Mouse (Mus musculus) olfactory bulb, adult 2 months (tissue): ENCODE results near the gene Uox. TPM values are rescaled to one million over a fixed set of nuclear protein-coding genes. Genes with fewer than 3 reads are reported as not detected.

Experiments
- H3K27ac ChIP-seq: fragments of 200-500 bp; 2 replicates; pipeline ENCODE4 v1.5.1; 2012; ENCODE audit warnings: low read depth, low read length; ENCODE audit not compliant: insufficient read depth
- H3K4me1 ChIP-seq: fragments of 200-500 bp; 2 replicates; pipeline ENCODE4 v1.6.1; 2012; ENCODE audit warnings: low read length; ENCODE audit not compliant: control insufficient read depth, insufficient read depth
- H3K4me3 ChIP-seq: fragments of 200-500 bp; 2 replicates; pipeline ENCODE4 v1.5.1; 2012; ENCODE audit warnings: mild to moderate bottlenecking, low read depth, low read length, moderate library complexity; ENCODE audit not compliant: insufficient read depth
- CTCF ChIP-seq: fragments of 200-500 bp; IDR thresholded peaks from 2 replicates; pipeline ENCODE4 v1.5.1; 2012; ENCODE audit warnings: low read depth, mild to moderate bottlenecking, low read length, moderate library complexity; ENCODE audit not compliant: insufficient read depth
- POLR2A ChIP-seq: fragments of 200-500 bp; IDR thresholded peaks from 2 replicates; pipeline ENCODE4 v1.6.1; 2012; ENCODE audit warnings: mild to moderate bottlenecking, low read depth, low read length, moderate library complexity; ENCODE audit not compliant: insufficient read depth
- WGBS: fragments of 180-500 bp; shearing (Covaris S2); methylation state at CpG from one replicate; pipeline ENCODE4 v1.1.7; 2018; 5-methylcytosine and 5-hydroxymethylcytosine counted together
- polyA plus RNA-seq: library from polyadenylated mRNA; stranded (reverse); fragments of >200 nt; gene quantifications from 2 replicates; pipeline ENCODE4 v1.2.4, GENCODE M21; 2012; ENCODE audit warnings: low replicate concordance; ENCODE audit not compliant: missing spikeins, insufficient read depth, insufficient read length

Uox gene
- polyA plus RNA-seq, 1 experiment = not detected

GRCm38 (mm10) chr3:146596387-146596786, 26.2 kb downstream of the Uox start:
- WGBS = 83% methylated on average over 8 of the region's 8 CpGs
- Histone ChIP-seq H3K4me3 (no peak overlapping the region), H3K4me1 (no peaks in the 10 kb centered on the region), H3K27ac (no peak overlapping the region)
- TF ChIP-seq CTCF (no peak), POLR2A (no peak)

GRCm38 (mm10) chr3:146596864-146597263, 26.6 kb downstream of the Uox start:
- no peak for TF ChIP-seq POLR2A
- TF ChIP-seq CTCF = no peak
- WGBS = 94% methylated on average over 7 of the region's 7 CpGs
- Histone ChIP-seq H3K4me3 (no peak overlapping the region), H3K4me1 (no peaks in the 10 kb centered on the region), H3K27ac (no peak overlapping the region)

GRCm38 (mm10) chr3:146598411-146598810, 28.2 kb downstream of the Uox start:
- Histone ChIP-seq H3K4me3 (no peak overlapping the region), H3K27ac (no peak overlapping the region), H3K4me1 (no peaks in the 10 kb centered on the region)
- 87% methylated on average over 6 of the region's 6 CpGs for WGBS
- no peak for TF ChIP-seq POLR2A

- no peak overlapping the region for H3K4me3 ChIP-seq
- 91% methylated on average over 6 of the region's 6 CpGs for WGBS
- H3K4me1 ChIP-seq = no peaks in the 10 kb centered on the region
- no peak overlapping the region for H3K27ac ChIP-seq
- TF ChIP-seq CTCF = no peak
- no peak for TF ChIP-seq POLR2A
These were observed 29.1 kb downstream of the Uox start for GRCm38 (mm10) chr3:146599198-146599900.

- H3K4me3 ChIP-seq = no peak overlapping the region
- TF ChIP-seq POLR2A (no peak), CTCF (no peak)
- H3K27ac ChIP-seq = no peak overlapping the region
- no peaks in the 10 kb centered on the region for H3K4me1 ChIP-seq
- 82% methylated on average over 2 of the region's 2 CpGs for WGBS
These were observed 31.0 kb downstream of the Uox start for GRCm38 (mm10) chr3:146601205-146601604.

- Histone ChIP-seq H3K4me1 (no peaks in the 10 kb centered on the region), H3K4me3 (no peak overlapping the region), H3K27ac (no peak overlapping the region)
- TF ChIP-seq POLR2A (no peak), CTCF (no peak)
- WGBS = 95% methylated on average over 3 of the region's 3 CpGs
These were observed 32.3 kb downstream of the Uox start for GRCm38 (mm10) chr3:146602531-146602930.

GRCm38 (mm10) chr3:146604647-146605046, 34.4 kb downstream of the Uox start:
- 86% methylated on average over 9 of the region's 9 CpGs for WGBS
- H3K4me3 ChIP-seq = no peak overlapping the region
- H3K4me1 ChIP-seq = 0 out of 2 replicates have a peak, but pooled peaks cover 2% of the 10 kb centered on the region
- TF ChIP-seq POLR2A = no peak
- TF ChIP-seq CTCF = no peak
- no peak overlapping the region for H3K27ac ChIP-seq

GRCm38 (mm10) chr3:146607368-146607767, 37.1 kb downstream of the Uox start:
- Histone ChIP-seq H3K27ac (no peak overlapping the region), H3K4me3 (no peak overlapping the region), H3K4me1 (peaks cover 2% of the 10 kb centered on the region; the same call in 1 of the 2 replicates)
- 11% methylated on average over 1 of the region's 1 CpGs for WGBS
- TF ChIP-seq CTCF = no peak
- TF ChIP-seq POLR2A = no peak

- H3K4me1 ChIP-seq = peaks cover 2% of the 10 kb centered on the region; the same call in 1 of the 2 replicates
- H3K27ac ChIP-seq = no peak overlapping the region
- no peak overlapping the region for H3K4me3 ChIP-seq
- 46% methylated on average over 10 of the region's 10 CpGs for WGBS
- no peak for TF ChIP-seq CTCF
- TF ChIP-seq POLR2A = no peak
These were observed 40.1 kb downstream of the Uox start for GRCm38 (mm10) chr3:146610322-146610721.
